Mouse (Mus musculus): ENCODE measurements around the gene Cers6.

GRCm38 (mm10) chr2:69004001-69004400 is 142.8 kb downstream of the Cers6 start:
- TF ChIP-seq POLR2A (IDR thresholded peaks at IDR 0.05; ENCODE audit: insufficient read depth, low read depth, low read length) (no peak), CTCF (IDR thresholded peaks at IDR 0.05; ENCODE audit: insufficient read depth, low read depth, low read length) (no peak)

Measured in olfactory bulb, adult 2 months (tissue).